Mouse (Mus musculus): ENCODE results near the gene Mapk6. TPM values are rescaled to one million over a fixed set of nuclear protein-coding genes. Genes with fewer than 3 reads are reported as not detected.
A peak's percentile ranks its signal among the peaks of the same experiment; 100 is the strongest.

Mapk6 gene
- total and polyA plus RNA-seq, 3 experiments: 7.6 to 49.2 (median 49.2) TPM

- peaks cover 34% of the 10 kb centered on the region for H3K4me1 ChIP-seq (ENCODE audit: insufficient read depth, low read depth, low read length)
- TF ChIP-seq GATA1 (IDR thresholded peaks at IDR 0.05; ENCODE audit: borderline replicate concordance, low read length) (no peak), POLR2AphosphoS5 (IDR thresholded peaks at IDR 0.05; ENCODE audit: insufficient replicate concordance, low read depth, low read length) (no peak), TAL1 (conservative IDR thresholded peaks at IDR 0.05; ENCODE audit: low read depth, low read length) (no peak), GATA2 (IDR thresholded peaks at IDR 0.05; ENCODE audit: borderline replicate concordance, low read depth, low read length) (no peak), CTCF (IDR thresholded peaks at IDR 0.05; ENCODE audit: low read depth, low read length) (no peak)
- no peaks in the 10 kb centered on the region for H3K9me3 ChIP-seq (replicated peaks)
- ATAC-seq (ENCODE audit: extremely low read depth, insufficient number of reproducible peaks, low FRiP score, poor library complexity, severe bottlenecking): peak; percentile 58
- no peaks in the 10 kb centered on the region for H3K27me3 ChIP-seq (ENCODE audit: insufficient read depth, low read length)
- H3K36me3 ChIP-seq (replicated peaks): peaks cover 24% of the 10 kb centered on the region
- peak; percentile 85 for DNase-seq (ENCODE audit: low spot score)
- H3K4me3 ChIP-seq (ENCODE audit: low read depth, low read length): peak within 1 kb of the TSS; percentile 91
Measured at GRCm38 (mm10) chr9:75440796-75441666, 31.2 kb upstream of the Mapk6 start, which contains the start of gene Leo1. Gene Leo1, plus strand, starts transcription at chr9:75441524.

- DNase-seq (ENCODE audit: low spot score) (no peak), ATAC-seq (ENCODE audit: extremely low read depth, insufficient number of reproducible peaks, low FRiP score, poor library complexity, severe bottlenecking) (no peak)
- Histone ChIP-seq H3K36me3 (replicated peaks) (peaks cover 2% of the 10 kb centered on the region), H3K9me3 (replicated peaks) (no peaks in the 10 kb centered on the region), H3K27me3 (ENCODE audit: insufficient read depth, low read length) (no peaks in the 10 kb centered on the region), H3K4me3 (ENCODE audit: low read depth, low read length) (no peak overlapping the region), H3K4me1 (ENCODE audit: insufficient read depth, low read depth, low read length) (peaks cover 57% of the 10 kb centered on the region)
- no peak for TF ChIP-seq GATA2 (IDR thresholded peaks at IDR 0.05; ENCODE audit: borderline replicate concordance, low read depth, low read length)
- no peak for TF ChIP-seq POLR2AphosphoS5 (IDR thresholded peaks at IDR 0.05; ENCODE audit: insufficient replicate concordance, low read depth, low read length)
- no peak for TF ChIP-seq CTCF (IDR thresholded peaks at IDR 0.05; ENCODE audit: low read depth, low read length)
- TF ChIP-seq GATA1 (IDR thresholded peaks at IDR 0.05; ENCODE audit: borderline replicate concordance, low read length): no peak
- no peak for TF ChIP-seq TAL1 (conservative IDR thresholded peaks at IDR 0.05; ENCODE audit: low read depth, low read length)
Measured at GRCm38 (mm10) chr9:75437653-75438385, 28.0 kb upstream of the Mapk6 start.

GRCm38 (mm10) chr9:75435918-75436317, 26.1 kb upstream of the Mapk6 start:
- peaks cover 62% of the 10 kb centered on the region for H3K4me1 ChIP-seq (ENCODE audit: insufficient read depth, low read depth, low read length)

GRCm38 (mm10) chr9:75435291-75435690, 25.5 kb upstream of the Mapk6 start:
- H3K9me3 ChIP-seq (replicated peaks): no peaks in the 10 kb centered on the region
- H3K4me1 ChIP-seq (ENCODE audit: insufficient read depth, low read depth, low read length): peaks cover 63% of the 10 kb centered on the region
- no peak for ATAC-seq (ENCODE audit: extremely low read depth, insufficient number of reproducible peaks, low FRiP score, poor library complexity, severe bottlenecking)
- no peak for DNase-seq (ENCODE audit: low spot score)
- no peak overlapping the region for H3K4me3 ChIP-seq (ENCODE audit: low read depth, low read length)
- TF ChIP-seq TAL1 (conservative IDR thresholded peaks at IDR 0.05; ENCODE audit: low read depth, low read length) (no peak), GATA1 (IDR thresholded peaks at IDR 0.05; ENCODE audit: borderline replicate concordance, low read length) (no peak), CTCF (IDR thresholded peaks at IDR 0.05; ENCODE audit: low read depth, low read length) (no peak), POLR2AphosphoS5 (IDR thresholded peaks at IDR 0.05; ENCODE audit: insufficient replicate concordance, low read depth, low read length) (no peak), GATA2 (IDR thresholded peaks at IDR 0.05; ENCODE audit: borderline replicate concordance, low read depth, low read length) (no peak)
- no peaks in the 10 kb centered on the region for H3K36me3 ChIP-seq (replicated peaks)
- no peaks in the 10 kb centered on the region for H3K27me3 ChIP-seq (ENCODE audit: insufficient read depth, low read length)

More at GRCm38 (mm10) chr9:75435918-75436317, 26.1 kb upstream of the Mapk6 start:
- Histone ChIP-seq H3K36me3 (replicated peaks) (no peaks in the 10 kb centered on the region), H3K9me3 (replicated peaks) (no peaks in the 10 kb centered on the region), H3K4me3 (ENCODE audit: low read depth, low read length) (peak overlapping the region; percentile 27; the same call in 1 of the 2 replicates), H3K27me3 (ENCODE audit: insufficient read depth, low read length) (no peaks in the 10 kb centered on the region)
- peak; percentile 71 for ATAC-seq (ENCODE audit: extremely low read depth, insufficient number of reproducible peaks, low FRiP score, poor library complexity, severe bottlenecking)
- DNase-seq (ENCODE audit: low spot score): peak; percentile 37
- no peak for TF ChIP-seq TAL1 (conservative IDR thresholded peaks at IDR 0.05; ENCODE audit: low read depth, low read length)
- TF ChIP-seq POLR2AphosphoS5 (IDR thresholded peaks at IDR 0.05; ENCODE audit: insufficient replicate concordance, low read depth, low read length): no peak
- no peak for TF ChIP-seq GATA2 (IDR thresholded peaks at IDR 0.05; ENCODE audit: borderline replicate concordance, low read depth, low read length)
- TF ChIP-seq GATA1 (IDR thresholded peaks at IDR 0.05; ENCODE audit: borderline replicate concordance, low read length): no peak
- TF ChIP-seq CTCF (IDR thresholded peaks at IDR 0.05; ENCODE audit: low read depth, low read length): no peak

GRCm38 (mm10) chr9:75434872-75435271, 25.1 kb upstream of the Mapk6 start:
- Histone ChIP-seq H3K27me3 (ENCODE audit: insufficient read depth, low read length) (no peaks in the 10 kb centered on the region), H3K4me3 (ENCODE audit: low read depth, low read length) (no peak overlapping the region), H3K36me3 (replicated peaks) (no peaks in the 10 kb centered on the region), H3K9me3 (replicated peaks) (no peaks in the 10 kb centered on the region), H3K4me1 (ENCODE audit: insufficient read depth, low read depth, low read length) (peaks cover 61% of the 10 kb centered on the region)
- ATAC-seq (ENCODE audit: extremely low read depth, insufficient number of reproducible peaks, low FRiP score, poor library complexity, severe bottlenecking) (no peak), DNase-seq (ENCODE audit: low spot score) (no peak)
- no peak for TF ChIP-seq GATA2 (IDR thresholded peaks at IDR 0.05; ENCODE audit: borderline replicate concordance, low read depth, low read length)
- no peak for TF ChIP-seq POLR2AphosphoS5 (IDR thresholded peaks at IDR 0.05; ENCODE audit: insufficient replicate concordance, low read depth, low read length)
- no peak for TF ChIP-seq TAL1 (conservative IDR thresholded peaks at IDR 0.05; ENCODE audit: low read depth, low read length)
- no peak for TF ChIP-seq GATA1 (IDR thresholded peaks at IDR 0.05; ENCODE audit: borderline replicate concordance, low read length)
- no peak for TF ChIP-seq CTCF (IDR thresholded peaks at IDR 0.05; ENCODE audit: low read depth, low read length)

Data from G1E (cell line).